Mouse (Mus musculus) megakaryocyte progenitor cell, adult 5-6 weeks (primary cell): ENCODE data around the gene Hist1h2bg. TPM values are rescaled to one million over a fixed set of nuclear protein-coding genes. Genes with fewer than 3 reads are reported as not detected.
"Not testable (repeated sequence)": the region's sequence is repeated elsewhere in the genome, so short reads cannot be mapped to it uniquely, and the experiment has no call there.

Experiments
- ATAC-seq: replicated peaks from 2 replicates; pipeline ENCODE4 v1.8.0; 2016; ENCODE audit warnings: mild to moderate bottlenecking, moderate TSS enrichment, inconsistent platforms; ENCODE audit not compliant: poor library complexity
- total RNA-seq, 2 experiments: library from RNA; stranded (forward) in 1 of 2; stranded (reverse) in 1 of 2; fragments of 157-497, 149-512 nt in 1 of 2; fragments of 200-1000 nt in 1 of 2; gene quantifications; 2 replicates each; pipeline versions ENCODE4 v1.2.3 to v1.2.4; 2015 to 2017

The Hist1h2bg gene
- total RNA-seq, 2 experiments from 2014 or later = 322 to 1,244 TPM

- ATAC-seq = no peak
Measured at GRCm38 (mm10) chr13:23538249-23538648, 32.9 kb upstream of the Hist1h2bg start.

- ATAC-seq = not testable (repeated sequence)
Measured at GRCm38 (mm10) chr13:23539821-23540220, 31.4 kb upstream of the Hist1h2bg start.

GRCm38 (mm10) chr13:23541497-23541896 is 29.7 kb upstream of the Hist1h2bg start:
- no peak for ATAC-seq

- ATAC-seq = not testable (repeated sequence)
Measured at GRCm38 (mm10) chr13:23542225-23542980, 28.8 kb upstream of the Hist1h2bg start.

- ATAC-seq = peak; percentile 86
Measured at GRCm38 (mm10) chr13:23542999-23543607, 28.1 kb upstream of the Hist1h2bg start, which contains the start of gene Hist1h2bh. TSS of gene Hist1h2bh (minus strand) at chr13:23543392.

- peak; percentile 71 for ATAC-seq
Measured at GRCm38 (mm10) chr13:23543965-23544786, 27.0 kb upstream of the Hist1h2bg start, which contains the start of gene Hist1h3f. TSS of gene Hist1h3f (plus strand) at chr13:23544052.

- peak; percentile 27 for ATAC-seq
Measured at GRCm38 (mm10) chr13:23544787-23545120, 26.4 kb upstream of the Hist1h2bg start.

- ATAC-seq = no peak
Measured at GRCm38 (mm10) chr13:23546694-23547093, 24.5 kb upstream of the Hist1h2bg start.

GRCm38 (mm10) chr13:23550761-23551145 is 20.4 kb upstream of the Hist1h2bg start:
- ATAC-seq = no peak

GRCm38 (mm10) chr13:23551146-23551834 is 19.9 kb upstream of the Hist1h2bg start, which contains the start of gene Hist1h4f:
TSS of gene Hist1h4f (minus strand) at chr13:23551648.
- ATAC-seq = peak; percentile 56

GRCm38 (mm10) chr13:23551931-23552914 is 19.0 kb upstream of the Hist1h2bg start:
- no peak for ATAC-seq

GRCm38 (mm10) chr13:23552962-23553361 is 18.2 kb upstream of the Hist1h2bg start, which contains the start of gene Hist1h1d:
TSS of gene Hist1h1d (plus strand) at chr13:23553262.
- ATAC-seq = no peak

GRCm38 (mm10) chr13:23554393-23554792 is 16.8 kb upstream of the Hist1h2bg start:
- ATAC-seq = no peak

GRCm38 (mm10) chr13:23554925-23555838 is 16.0 kb upstream of the Hist1h2bg start:
- ATAC-seq = peak; percentile 57

- peak; percentile 47 for ATAC-seq
Measured at GRCm38 (mm10) chr13:23555839-23556416, 15.3 kb upstream of the Hist1h2bg start.

GRCm38 (mm10) chr13:23556906-23557305 is 14.3 kb upstream of the Hist1h2bg start:
- no peak for ATAC-seq

- not testable (repeated sequence) for ATAC-seq
Measured at GRCm38 (mm10) chr13:23560699-23561098, 10.5 kb upstream of the Hist1h2bg start.

- ATAC-seq = not testable (repeated sequence)
Measured at GRCm38 (mm10) chr13:23561531-23561882, 9.7 kb upstream of the Hist1h2bg start.
